Mouse (Mus musculus): ENCODE data around the gene Atg10.

GRCm38 (mm10) chr13:91246472-91246871, 22.7 kb upstream of the Atg10 start:
- no peak for TF ChIP-seq CTCF (IDR thresholded peaks at IDR 0.05; ENCODE audit: low read depth)
- no peak for TF ChIP-seq EP300 (IDR thresholded peaks at IDR 0.05; ENCODE audit: low read depth)
